Mouse (Mus musculus) forebrain, embryonic 16.5 days (tissue): ENCODE results near the gene Lig3. TPM values are rescaled to one million over a fixed set of nuclear protein-coding genes. Genes with fewer than 3 reads are reported as not detected.
A peak's percentile ranks its signal among the peaks of the same experiment; 100 is the strongest.

Experiments
- ATAC-seq: fragments of 200-750 bp; cut with Nextera tagmentation; 2 replicates; pipeline ENCODE4 v1.8.0; 2017; ENCODE audit warnings: mild to moderate bottlenecking, moderate library complexity
- H3K27ac ChIP-seq: fragments of 300-500 bp; sonication (generic); 2 replicates; pipeline ENCODE4 v1.5.1; 2014; ENCODE audit warnings: low read length, control low read depth
- H3K27me3 ChIP-seq: fragments of 300-500 bp; sonication (generic); replicated peaks from 2 replicates; pipeline ENCODE4 v1.6.1; 2014; ENCODE audit warnings: low read length; ENCODE audit not compliant: control insufficient read depth, insufficient read depth
- H3K36me3 ChIP-seq: fragments of 300-500 bp; sonication (generic); 2 replicates; pipeline ENCODE4 v1.6.1; 2014; ENCODE audit not compliant: control insufficient read depth, insufficient read depth
- H3K4me1 ChIP-seq: fragments of 300-500 bp; sonication (generic); replicated peaks from 2 replicates; pipeline ENCODE4 v1.6.1; 2014; ENCODE audit warnings: low read length; ENCODE audit not compliant: control insufficient read depth, insufficient read depth
- H3K4me2 ChIP-seq: fragments of 300-500 bp; sonication (generic); 2 replicates; pipeline ENCODE4 v1.6.1; 2014; ENCODE audit warnings: mild to moderate bottlenecking, low read length, control low read depth
- H3K4me3 ChIP-seq: fragments of 300-500 bp; sonication (generic); replicated peaks from 2 replicates; pipeline ENCODE4 v1.5.1; 2014; ENCODE audit warnings: mild to moderate bottlenecking, low read length, control low read depth
- H3K9ac ChIP-seq: fragments of 300-500 bp; sonication (generic); replicated peaks from 2 replicates; pipeline ENCODE4 v1.6.1; 2014; ENCODE audit warnings: low read depth, low read length, control low read depth
- H3K9me3 ChIP-seq: fragments of 300-500 bp; sonication (generic); 2 replicates; pipeline ENCODE4 v1.6.1; 2016; ENCODE audit warnings: low read length; ENCODE audit not compliant: control insufficient read depth
- WGBS: fragments of 180-500 bp; shearing (Covaris S2); extraction: QIAGEN DNeasy Blood & Tissue Kit; methylation state at CpG from one replicate; pipeline ENCODE4 v1.1.7; 2014; 5-methylcytosine and 5-hydroxymethylcytosine counted together
- polyA plus RNA-seq: library from polyadenylated mRNA; unstranded; fragments of >200 nt; fragmentation: Nextera tagmentation; extraction: Ambion mirVana; gene quantifications from 2 replicates; pipeline ENCODE4 v1.2.1, GENCODE M21; 2015

Gene Lig3
- polyA plus RNA-seq, 1 experiment from 2014 or later: 33.4 TPM

DNA sequence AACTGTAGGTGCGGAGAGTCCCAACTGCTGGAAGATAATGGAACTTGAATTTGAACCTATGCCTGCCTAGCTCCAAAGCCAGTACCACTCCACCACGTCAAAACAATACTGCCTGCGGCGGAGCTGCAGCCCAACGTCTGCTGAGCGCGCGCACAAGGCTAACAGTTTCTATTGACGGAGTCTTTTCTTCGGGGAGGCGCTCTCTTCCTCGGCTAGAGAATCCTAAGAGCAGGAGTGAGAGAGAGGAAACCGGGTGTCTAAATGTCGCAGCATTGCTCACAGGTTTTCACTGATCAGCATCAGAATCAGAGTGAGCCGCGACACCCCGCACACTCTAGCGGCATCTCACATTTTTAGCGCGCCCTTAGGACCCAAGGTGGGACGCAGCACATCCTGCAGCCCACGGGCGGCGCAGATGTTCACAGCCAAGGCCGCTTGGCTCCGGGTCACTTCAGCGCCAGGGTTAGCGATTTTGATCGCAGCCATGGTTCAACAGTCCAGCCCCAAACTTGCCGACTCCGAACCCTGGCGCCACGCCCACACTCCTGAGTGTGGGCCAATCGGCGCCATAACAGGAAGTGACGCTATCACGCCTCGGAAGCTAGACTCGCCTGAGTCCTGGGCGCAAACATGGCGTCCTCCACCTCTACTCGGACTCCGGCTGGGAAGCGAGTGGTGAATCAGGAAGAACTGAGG, 17.0 kb upstream of the Lig3 start, which contains the start of the genes Cct6b and Zfp830:
Gene Cct6b (minus strand): TSS at position 580 of the 696 bp plus-strand sequence.
Gene Zfp830 (plus strand): TSS at position 604 of the 696 bp plus-strand sequence.
- Histone ChIP-seq H3K36me3 (peaks cover 7% of the 10 kb centered on the region), H3K4me1 (peaks cover 22% of the 10 kb centered on the region), H3K9ac (peak within 1 kb of the TSS; percentile 84), H3K4me2 (peak within 1 kb of the TSS; percentile 92), H3K9me3 (peaks cover 3% of the 10 kb centered on the region; the same call in 1 of the 2 replicates), H3K27ac (peak within 1 kb of the TSS; percentile 93), H3K27me3 (0 out of 2 replicates have a peak, but pooled peaks cover 2% of the 10 kb centered on the region), H3K4me3 (peak within 1 kb of the TSS; percentile 86)
- under 1% methylated on average over 44 of the region's 44 CpGs for WGBS
- peak; percentile 99 for ATAC-seq

DNA sequence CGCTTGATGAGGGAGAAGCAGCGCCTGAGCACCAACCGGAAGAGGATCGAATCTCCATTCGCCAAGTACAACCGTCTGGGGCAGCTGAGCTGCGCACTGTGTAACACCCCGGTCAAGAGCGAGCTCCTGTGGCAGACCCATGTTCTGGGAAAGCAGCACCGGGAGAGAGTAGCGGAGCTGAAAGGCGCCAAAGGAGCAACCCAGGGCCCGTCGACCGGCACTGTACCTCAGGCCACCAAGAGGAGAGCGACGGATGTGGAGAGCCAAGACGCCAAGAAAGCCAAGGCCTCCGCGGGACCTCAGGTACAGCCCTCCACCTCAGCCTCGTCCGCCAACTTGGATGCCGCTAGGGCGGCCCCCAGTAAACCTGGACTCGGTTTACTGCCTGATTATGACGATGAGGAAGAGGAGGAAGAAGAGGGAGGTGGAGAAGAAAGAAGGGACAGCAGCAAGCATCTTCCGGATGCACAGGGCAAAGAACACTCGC, 16.4 kb upstream of the Lig3 start:
- Histone ChIP-seq H3K4me2 (peak overlapping the region; percentile 92), H3K4me1 (peaks cover 22% of the 10 kb centered on the region), H3K9ac (peak overlapping the region; percentile 84), H3K36me3 (peaks cover 7% of the 10 kb centered on the region), H3K27ac (peak overlapping the region; percentile 93), H3K27me3 (0 out of 2 replicates have a peak, but pooled peaks cover 2% of the 10 kb centered on the region), H3K4me3 (peak overlapping the region; percentile 86), H3K9me3 (peaks cover 3% of the 10 kb centered on the region; the same call in 1 of the 2 replicates)
- whole genome bisulfite sequencing: 1% methylated on average over 28 of the region's 28 CpGs
- peak; percentile 65 for ATAC-seq

DNA sequence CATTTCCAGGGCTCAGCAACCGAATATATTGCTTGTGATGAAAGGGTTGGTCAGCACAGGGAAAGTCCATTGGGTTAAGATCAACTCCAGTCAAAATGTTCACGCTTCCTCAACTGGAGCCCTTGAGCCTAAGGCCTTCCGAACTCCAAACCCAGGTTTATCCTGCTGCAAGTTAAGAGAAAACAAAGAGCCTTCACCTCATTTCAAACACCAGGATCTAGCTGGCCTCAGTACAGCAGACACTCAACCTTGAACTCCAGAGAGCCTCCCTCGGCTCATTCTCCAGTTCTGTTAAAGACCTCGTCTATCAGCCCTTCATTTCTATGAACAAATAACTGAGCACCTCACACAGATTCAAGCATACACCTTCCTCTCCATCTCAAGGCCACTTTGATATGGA, 774 bp upstream of the Lig3 start:
- peaks cover 7% of the 10 kb centered on the region; the same call in 1 of the 2 replicates for H3K36me3 ChIP-seq
- H3K27me3 ChIP-seq: no peaks in the 10 kb centered on the region
- H3K4me1 ChIP-seq: peaks cover 17% of the 10 kb centered on the region
- no peak overlapping the region for H3K27ac ChIP-seq
- no peaks in the 10 kb centered on the region for H3K9me3 ChIP-seq
- H3K4me2 ChIP-seq: peak overlapping the region; percentile 65
- peak overlapping the region; percentile 98 for H3K9ac ChIP-seq
- H3K4me3 ChIP-seq: peak overlapping the region; percentile 96
- 51% methylated on average over 5 of the region's 5 CpGs for WGBS
- ATAC-seq: no peak

DNA sequence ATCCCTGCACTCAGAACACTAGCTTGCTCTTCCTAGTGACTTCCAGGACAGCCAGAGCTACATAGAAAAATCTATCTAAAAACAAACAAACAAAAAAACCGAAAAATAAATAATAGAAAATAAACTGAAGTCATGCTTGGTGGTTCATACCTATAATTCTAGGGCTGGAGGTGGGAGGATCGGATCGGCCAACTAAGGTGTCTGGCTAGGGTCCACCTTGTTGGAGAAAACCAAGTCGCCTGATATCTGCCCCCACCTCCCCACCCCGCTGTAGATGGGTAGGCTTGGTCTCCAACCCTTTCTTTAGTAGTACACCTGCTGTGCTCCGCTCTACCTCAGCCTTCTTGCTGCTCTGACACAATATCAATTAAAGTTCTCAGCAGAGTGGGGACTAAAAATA, 1.3 kb downstream of the Lig3 start:
- ATAC-seq: no peak
- Histone ChIP-seq H3K9me3 (no peaks in the 10 kb centered on the region), H3K27ac (no peak overlapping the region), H3K4me3 (peak overlapping the region; percentile 96), H3K4me2 (peak overlapping the region; percentile 74), H3K36me3 (peaks cover 13% of the 10 kb centered on the region), H3K27me3 (no peaks in the 10 kb centered on the region), H3K9ac (peak overlapping the region; percentile 98), H3K4me1 (peaks cover 17% of the 10 kb centered on the region)
- WGBS: 38% methylated on average over 6 of the region's 6 CpGs

DNA sequence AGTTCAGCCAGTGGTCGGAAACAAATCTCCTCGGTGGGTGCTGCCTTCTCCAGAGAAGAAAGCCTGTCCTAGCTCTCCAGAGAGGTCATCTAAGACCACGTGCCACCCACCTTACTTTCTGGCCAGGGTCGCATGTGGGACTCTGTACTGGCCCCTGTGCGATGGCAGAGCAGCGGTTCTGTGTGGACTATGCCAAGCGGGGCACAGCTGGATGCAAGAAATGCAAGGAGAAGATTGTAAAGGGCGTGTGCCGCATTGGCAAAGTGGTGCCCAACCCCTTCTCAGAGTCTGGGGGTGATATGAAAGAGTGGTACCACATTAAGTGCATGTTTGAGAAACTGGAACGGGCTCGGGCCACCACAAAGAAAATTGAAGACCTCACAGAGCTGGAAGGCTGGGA, 2.5 kb downstream of the Lig3 start:
- H3K27ac ChIP-seq: no peak overlapping the region
- H3K4me2 ChIP-seq: no peak overlapping the region
- no peak overlapping the region for H3K4me3 ChIP-seq
- 94% methylated on average over 11 of the region's 11 CpGs for WGBS
- no peaks in the 10 kb centered on the region for H3K9me3 ChIP-seq
- peaks cover 17% of the 10 kb centered on the region for H3K36me3 ChIP-seq
- peaks cover 17% of the 10 kb centered on the region for H3K4me1 ChIP-seq
- H3K27me3 ChIP-seq: no peaks in the 10 kb centered on the region
- H3K9ac ChIP-seq: no peak overlapping the region
- no peak for ATAC-seq

DNA sequence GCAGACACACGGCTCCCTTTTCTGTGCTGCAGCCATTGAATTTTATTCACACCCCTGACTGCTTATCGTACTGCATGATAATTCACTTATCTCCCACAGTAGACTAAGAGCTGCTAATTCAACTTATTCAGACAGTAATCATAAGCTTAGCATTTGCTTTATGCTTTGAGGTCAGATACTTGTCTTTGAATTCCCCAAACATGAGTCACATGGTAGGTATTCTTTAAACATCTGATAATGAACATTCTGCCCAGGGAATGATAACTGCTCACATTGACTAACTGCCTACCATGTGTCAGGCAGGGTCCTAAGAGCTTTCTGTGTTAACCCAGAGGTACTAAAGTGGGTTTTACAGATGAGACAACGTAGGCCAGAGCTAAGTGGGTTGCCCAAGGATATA, 25.7 kb downstream of the Lig3 start:
- Histone ChIP-seq H3K4me3 (no peak overlapping the region), H3K27me3 (no peaks in the 10 kb centered on the region), H3K9ac (no peak overlapping the region), H3K36me3 (peaks cover 21% of the 10 kb centered on the region), H3K4me1 (no peaks in the 10 kb centered on the region), H3K4me2 (no peak overlapping the region), H3K9me3 (no peaks in the 10 kb centered on the region), H3K27ac (no peak overlapping the region)
- 81% methylated on average over 3 of the region's 3 CpGs for WGBS
- ATAC-seq: no peak

DNA sequence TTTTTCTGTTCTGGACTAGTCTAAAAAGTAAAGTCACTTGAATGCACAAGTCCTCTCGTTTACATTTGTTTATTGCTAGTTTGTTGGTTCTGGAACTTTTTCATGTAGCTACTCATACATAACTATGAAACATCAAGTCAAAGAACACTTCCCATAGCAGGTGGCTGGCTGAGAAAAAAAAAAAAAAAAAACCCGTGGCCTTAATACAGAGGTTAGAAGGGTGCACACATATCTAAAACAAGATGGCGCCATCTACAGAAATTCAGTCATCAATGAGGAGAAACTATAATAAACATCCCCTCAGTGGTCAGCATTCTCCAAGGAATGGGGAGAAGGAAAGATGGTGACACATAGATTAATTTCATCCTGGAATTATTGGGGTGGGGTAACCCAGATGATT, 26.5 kb downstream of the Lig3 start:
- H3K4me1 ChIP-seq: no peaks in the 10 kb centered on the region
- H3K4me2 ChIP-seq: no peak overlapping the region
- H3K9me3 ChIP-seq: no peaks in the 10 kb centered on the region
- no peak overlapping the region for H3K4me3 ChIP-seq
- no peak overlapping the region for H3K27ac ChIP-seq
- peaks cover 14% of the 10 kb centered on the region for H3K36me3 ChIP-seq
- ATAC-seq: no peak
- no peak overlapping the region for H3K9ac ChIP-seq
- no peaks in the 10 kb centered on the region for H3K27me3 ChIP-seq
- WGBS: 75% methylated on average over 3 of the region's 3 CpGs

DNA sequence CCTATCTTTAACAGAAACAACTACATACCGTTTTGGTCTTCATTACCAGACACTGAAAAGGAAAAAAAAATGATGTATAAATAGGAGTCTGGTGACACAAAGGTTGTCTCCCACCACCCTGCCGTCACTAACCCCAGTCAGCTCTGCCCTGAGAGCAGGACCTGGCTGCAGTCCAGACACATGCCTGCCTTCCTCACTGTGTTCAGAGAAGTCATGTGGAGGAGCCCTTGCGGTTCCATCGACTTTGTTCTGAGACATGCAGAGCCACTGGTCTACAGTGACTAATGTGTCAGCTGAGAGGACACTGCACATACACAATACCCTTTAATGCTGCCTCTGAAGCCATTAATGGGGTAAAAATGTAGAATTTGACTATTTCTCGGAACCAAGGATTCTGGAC, 27.6 kb downstream of the Lig3 start:
- H3K27me3 ChIP-seq: no peaks in the 10 kb centered on the region
- no peak overlapping the region for H3K4me2 ChIP-seq
- WGBS: 68% methylated on average over 5 of the region's 5 CpGs
- H3K36me3 ChIP-seq: peaks cover 5% of the 10 kb centered on the region; the same call in 1 of the 2 replicates
- H3K4me3 ChIP-seq: no peak overlapping the region
- ATAC-seq: no peak
- no peak overlapping the region for H3K27ac ChIP-seq
- no peaks in the 10 kb centered on the region for H3K9me3 ChIP-seq
- H3K4me1 ChIP-seq: no peaks in the 10 kb centered on the region
- H3K9ac ChIP-seq: no peak overlapping the region

DNA sequence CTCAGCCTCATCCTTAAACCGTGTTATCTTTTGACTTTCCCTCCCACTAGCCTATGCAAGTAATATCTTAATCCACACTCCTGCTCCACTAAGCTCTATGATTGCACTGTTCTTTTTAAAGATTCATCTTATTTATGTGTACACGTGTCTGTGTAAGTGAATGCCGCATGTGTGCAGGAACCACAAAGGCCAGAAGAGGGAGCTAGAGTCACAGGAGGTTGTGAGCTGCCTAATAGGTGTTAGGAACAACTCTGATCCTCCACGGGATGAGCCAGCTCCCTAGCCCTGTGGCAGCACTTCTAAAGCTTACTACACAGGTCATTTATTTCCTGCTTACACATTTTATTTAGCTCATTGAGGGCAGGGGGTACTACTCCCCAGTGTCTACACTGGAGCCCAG, 38.4 kb downstream of the Lig3 start:
- Histone ChIP-seq H3K36me3 (no peaks in the 10 kb centered on the region), H3K27me3 (no peaks in the 10 kb centered on the region), H3K9me3 (no peaks in the 10 kb centered on the region), H3K4me1 (peaks cover 3% of the 10 kb centered on the region; the same call in 1 of the 2 replicates), H3K9ac (no peak overlapping the region), H3K27ac (no peak overlapping the region), H3K4me3 (no peak overlapping the region), H3K4me2 (no peak overlapping the region)
- no peak for ATAC-seq
- WGBS: 48% methylated on average over 4 of the region's 4 CpGs
